Mouse (Mus musculus) embryonic stem cell, embryonic (primary cell): ENCODE results near the gene Nmt1.

Experiments used
- CTCF ChIA-PET, 4 experiments: fragments of 300-600 bp in 2 of 4; fragments of 350-600 bp in 2 of 4; sonication (Branson Sonifier 250); formaldehyde crosslinking; loops; one replicate each; lab custom pipeline; 2022; ENCODE audit warnings: inconsistent platforms in 2 of 4; lab: Charles Lee
- POLR2A ChIA-PET, 4 experiments: fragments of 300-600 bp in 2 of 4; fragments of 350-600 bp in 2 of 4; sonication (Branson Sonifier 250); formaldehyde crosslinking; loops; one replicate each; lab custom pipeline; 2022; ENCODE audit warnings: antibody characterized with exemption in 4 of 4, inconsistent platforms in 1 of 4; lab: Charles Lee

The Nmt1 gene

DNA sequence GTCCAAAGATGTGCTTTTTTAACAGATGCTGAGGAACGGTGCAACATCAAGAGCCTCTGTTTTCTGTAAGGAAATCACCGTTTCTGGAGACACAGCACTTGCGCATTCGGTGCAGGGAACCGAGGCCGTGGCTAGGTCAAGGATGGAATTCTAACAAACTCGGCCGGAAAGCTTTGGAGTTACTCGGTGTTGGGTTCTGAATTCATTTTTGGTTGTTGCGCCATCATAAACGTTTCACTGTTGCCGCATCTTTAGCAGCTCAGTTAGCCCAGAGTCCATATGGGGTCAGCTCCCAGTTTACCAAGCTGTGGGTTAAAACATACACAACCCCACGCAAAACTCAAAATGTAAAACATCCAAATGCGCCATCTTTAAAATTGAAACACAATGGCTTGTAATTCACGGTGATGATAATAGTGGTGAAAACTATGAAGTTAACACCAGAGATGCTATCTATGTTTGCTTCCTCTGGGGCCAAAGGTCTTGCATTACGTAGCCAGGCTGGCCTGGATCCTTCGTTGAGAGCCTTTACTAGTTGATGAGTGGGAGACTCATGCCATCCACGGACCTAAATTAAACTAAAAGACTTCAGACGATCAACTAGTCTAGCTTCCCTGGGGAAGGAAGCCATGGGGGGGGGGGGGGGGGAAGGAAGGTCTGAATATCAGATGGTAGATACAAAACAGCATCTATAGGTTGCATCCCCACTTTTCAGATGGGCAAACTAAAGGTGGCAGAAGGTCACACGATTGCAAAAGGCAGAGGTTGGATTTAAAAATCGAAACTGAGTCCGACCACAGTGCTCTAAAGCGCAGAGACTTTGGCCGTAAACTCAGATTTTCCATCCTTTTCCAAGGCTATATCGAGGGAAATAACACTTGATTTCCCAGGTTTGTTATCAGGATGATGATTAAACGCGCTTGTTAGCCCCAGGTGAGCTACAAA lies 11.8 kb upstream of the Nmt1 start:
- ChIA-PET POLR2A (interaction anchor here (0.5 to 3.9 kb wide), 38 partner anchors 9 to 1378 kb away, joined by 3 to 38 read pairs (median 4); partner anchors contain the start of genes Dcakd (in 4 of the 4), Nmt1 (in 3 of the 4), Hexim1 (in 2 of the 4) and Kif18b (in 2 of the 4)), CTCF (interaction anchor here (0.6 to 1.1 kb wide), 14 partner anchors 11 to 989 kb away, joined by 3 to 9 read pairs (median 3); no protein-coding TSS in a partner anchor)

DNA sequence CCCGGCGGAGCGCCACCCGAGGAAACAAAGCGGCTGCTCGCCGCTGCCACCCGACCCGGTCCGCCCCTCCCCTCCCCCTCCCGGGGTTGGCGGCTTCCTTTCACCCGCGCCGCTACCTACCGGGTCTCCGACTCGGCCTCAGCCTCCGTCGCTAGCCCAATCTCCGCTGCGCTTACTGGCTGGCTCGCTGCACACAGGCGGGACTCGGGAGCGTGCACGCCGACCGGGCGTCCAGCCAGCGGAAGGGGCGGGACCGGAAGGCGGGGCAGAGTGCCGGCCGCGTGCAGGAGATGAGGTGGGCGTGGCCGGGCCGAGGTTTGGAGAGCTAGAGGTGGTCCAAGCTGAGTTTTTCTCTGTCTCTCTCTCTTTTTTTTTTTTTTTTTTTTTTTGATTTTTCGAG lies 11.1 kb upstream of the Nmt1 start:
- ChIA-PET POLR2A (interaction anchor here (0.5 to 3.9 kb wide), 44 partner anchors 8 to 1379 kb away, joined by 3 to 38 read pairs (median 4); partner anchors contain the start of genes Dcakd (in 4 of the 4), Hexim1 (in 3 of the 4), Nmt1 (in 3 of the 4) and Fam187a (in 1 of the 4)), CTCF (interaction anchor here (0.6 to 1.1 kb wide), 14 partner anchors 11 to 990 kb away, joined by 3 to 9 read pairs (median 3); partner anchors contain the start of genes Dcakd (in 1 of the 4) and Gfap (in 1 of the 4))

DNA sequence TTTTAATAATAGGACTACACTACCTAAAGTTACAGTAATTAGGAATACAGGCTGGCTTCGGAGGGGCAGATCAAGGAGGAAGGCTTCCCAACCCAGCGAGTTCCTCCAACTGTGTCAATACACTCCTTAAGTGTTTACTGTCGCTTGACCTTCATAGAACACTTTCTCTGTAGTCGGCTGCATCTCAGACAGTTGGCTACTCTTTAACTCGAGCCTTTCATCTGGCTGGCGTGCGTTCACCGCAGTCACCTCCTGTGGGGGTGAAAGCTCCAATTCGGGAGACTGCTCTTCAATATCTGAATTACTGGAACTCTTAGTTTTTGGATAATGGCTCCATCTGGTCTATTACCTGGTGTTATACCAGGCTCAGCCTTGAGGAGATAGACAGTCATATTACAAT lies 10.3 kb upstream of the Nmt1 start:
- POLR2A ChIA-PET = interaction anchor here (0.5 to 3.9 kb wide), 34 partner anchors 8 to 562 kb away, joined by 3 to 38 read pairs (median 5); partner anchors contain the start of genes Dcakd (in 4 of the 4), Hexim1 (in 3 of the 4), Nmt1 (in 3 of the 4) and Fam187a (in 1 of the 4)
- CTCF ChIA-PET = interaction anchor here (0.6 to 1.0 kb wide), 9 partner anchors 9 to 289 kb away, joined by 3 to 9 read pairs (median 3); partner anchors contain the start of genes Dcakd (in 1 of the 4) and Gfap (in 1 of the 4)

DNA sequence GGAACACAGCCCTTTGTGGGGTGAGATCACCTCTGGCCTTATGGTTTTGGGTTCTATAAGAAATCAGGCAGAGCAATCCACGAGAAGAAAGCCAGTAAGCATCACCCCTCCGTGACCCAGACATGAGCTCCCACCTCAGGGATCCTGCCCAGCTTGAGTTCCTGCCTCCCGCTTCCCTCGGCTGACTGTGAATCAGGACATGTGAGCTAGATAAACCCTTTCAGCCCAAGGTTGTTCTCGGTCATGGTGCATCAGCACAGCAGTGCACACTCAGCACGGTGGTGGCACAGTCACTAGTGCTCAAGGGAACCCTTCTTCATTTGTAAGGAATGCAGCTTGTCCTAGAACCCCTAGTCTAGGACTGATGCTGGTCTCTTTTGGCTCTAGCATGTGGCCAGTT lies 9.1 kb upstream of the Nmt1 start:
- ChIA-PET POLR2A (interaction anchor here in 2 of 4 experiments (0.6 to 2.3 kb wide), 5 partner anchors 8 to 97 kb away, joined by 3 to 8 read pairs (median 3); partner anchors contain the start of genes Dcakd (in 2 of the 2) and Nmt1 (in 1 of the 2)), CTCF (interaction anchor here in 2 of 4 experiments (0.6 to 0.8 kb wide), 2 partner anchors 10 to 196 kb away, joined by 3 to 5 read pairs; partner anchors contain the start of gene Dcakd (in 1 of the 2))

DNA sequence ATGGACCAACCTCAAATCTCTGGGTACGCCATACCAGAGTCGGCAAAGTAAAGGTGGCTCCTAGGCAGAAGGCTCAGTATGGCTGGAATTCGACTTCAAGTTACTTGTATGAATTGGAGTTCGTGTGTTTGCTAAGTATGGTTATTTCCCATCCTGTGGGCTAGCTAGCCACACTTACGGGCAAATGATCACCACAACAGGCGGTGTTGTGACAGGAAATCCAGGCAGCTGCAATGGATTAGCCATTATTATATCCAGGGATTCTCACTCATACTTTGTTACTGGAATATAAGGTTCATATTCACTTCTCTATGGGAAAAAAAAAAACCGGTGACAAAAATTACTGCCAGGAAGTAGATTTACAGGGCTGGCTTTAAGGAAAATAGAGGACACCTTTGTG lies 8.7 kb upstream of the Nmt1 start:
- ChIA-PET CTCF (interaction anchor here in 2 of 4 experiments (0.6 to 0.8 kb wide), 2 partner anchors 9 to 196 kb away, joined by 3 to 5 read pairs; partner anchors contain the start of gene Dcakd (in 1 of the 2)), POLR2A (interaction anchor here in 2 of 4 experiments (1.0 to 2.3 kb wide), 4 partner anchors 9 to 96 kb away, joined by 3 to 8 read pairs (median 4); partner anchors contain the start of genes Dcakd (in 2 of the 2) and Nmt1 (in 1 of the 2))

- ChIA-PET CTCF (interaction anchor here in 3 of 4 experiments (0.5 to 1.2 kb wide), 6 partner anchors 12 to 130 kb away, joined by 3 to 10 read pairs (median 4); no protein-coding TSS in a partner anchor), POLR2A (interaction anchor here in 2 of 4 experiments (0.7 to 2.3 kb wide), 4 partner anchors 7 to 25 kb away, joined by 3 to 8 read pairs (median 3); partner anchors contain the start of genes Dcakd (in 1 of the 2) and Nmt1 (in 1 of the 2))
Measured at GRCm38 (mm10) chr11:103020713-103021335, 7.2 kb upstream of the Nmt1 start.

- ChIA-PET POLR2A (interaction anchor here (0.6 to 1.2 kb wide), 8 partner anchors 9 to 1639 kb away, joined by 3 to 7 read pairs (median 4); partner anchors contain the start of genes Hexim1 (in 1 of the 4) and Kif18b (in 1 of the 4)), CTCF (interaction anchor here in 2 of 4 experiments (0.6 to 1.2 kb wide), 6 partner anchors 12 to 134 kb away, joined by 3 to 5 read pairs (median 3); no protein-coding TSS in a partner anchor)
Measured at GRCm38 (mm10) chr11:103023974-103024373, 4.0 kb upstream of the Nmt1 start.

DNA sequence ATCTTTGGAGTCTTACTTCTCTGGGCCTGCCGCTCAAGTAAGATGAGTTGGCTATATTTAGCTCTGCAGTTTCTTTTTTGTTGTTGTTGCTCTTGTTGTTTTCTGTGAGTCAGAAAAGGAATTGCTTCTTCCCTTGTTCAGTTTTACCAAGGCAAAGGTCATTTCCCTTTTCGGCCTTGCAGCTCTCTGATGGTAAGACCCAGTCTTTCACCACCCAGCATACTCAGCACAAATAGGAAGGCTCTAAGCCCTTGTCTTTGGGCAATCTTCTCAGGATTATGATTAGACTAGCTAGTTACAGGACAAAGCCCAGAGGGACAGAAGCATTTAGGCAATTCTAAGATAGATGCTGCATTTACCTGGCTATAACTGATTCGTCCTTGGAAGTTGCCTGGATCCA lies 1.1 kb upstream of the Nmt1 start:
- ChIA-PET POLR2A (interaction anchor here in 2 of 4 experiments (0.6 to 5.0 kb wide), 16 partner anchors 8 to 146 kb away, joined by 3 to 56 read pairs (median 5); partner anchors contain the start of genes Hexim1 (in 2 of the 2), Kif18b (in 2 of the 2), Ccdc103 (in 1 of the 2) and Eftud2 (in 1 of the 2)), CTCF (interaction anchor here in 1 of 4 experiments (0.5 kb wide), 1 partner anchor 72 kb away, joined by 5 read pairs; no protein-coding TSS in a partner anchor)

- ChIA-PET POLR2A (interaction anchor here (0.5 to 6.3 kb wide), 43 partner anchors 7 to 288 kb away, joined by 3 to 56 read pairs (median 6); partner anchors contain the start of genes Ccdc103 (in 2 of the 4), Eftud2 (in 2 of the 4), Hexim1 (in 2 of the 4) and Kif18b (in 2 of the 4)), CTCF (interaction anchor here in 2 of 4 experiments (0.5 to 1.4 kb wide), 4 partner anchors 11 to 375 kb away, joined by 3 read pairs; no protein-coding TSS in a partner anchor)
Measured at GRCm38 (mm10) chr11:103027570-103028175, 317 bp upstream of the Nmt1 start.

- ChIA-PET CTCF (interaction anchor here in 1 of 4 experiments (1.0 to 1.7 kb wide), 2 partner anchors 24 to 35 kb away, joined by 4 read pairs; no protein-coding TSS in a partner anchor), POLR2A (interaction anchor here (0.6 to 6.3 kb wide), 9 partner anchors 8 to 200 kb away, joined by 3 to 48 read pairs (median 5); partner anchors contain the start of gene Hexim1 (in 2 of the 4))
Measured at GRCm38 (mm10) chr11:103033030-103033429, 5.0 kb downstream of the Nmt1 start.

GRCm38 (mm10) chr11:103035007-103035406 lies 7.0 kb downstream of the Nmt1 start:
- ChIA-PET CTCF (interaction anchor here in 2 of 4 experiments (0.5 to 1.3 kb wide), 2 partner anchors 19 kb away, joined by 4 to 5 read pairs; no protein-coding TSS in a partner anchor), POLR2A (interaction anchor here in 3 of 4 experiments (0.6 to 3.1 kb wide), 16 partner anchors 8 to 369 kb away, joined by 3 to 10 read pairs (median 4); partner anchors contain the start of genes Hexim1 (in 2 of the 3) and Kif18b (in 1 of the 3))

- POLR2A ChIA-PET = interaction anchor here in 2 of 4 experiments (0.6 to 3.1 kb wide), 11 partner anchors 8 to 350 kb away, joined by 3 to 10 read pairs (median 4); partner anchors contain the start of gene Dcakd (in 2 of the 2)
- CTCF ChIA-PET = interaction anchor here in 1 of 4 experiments (0.5 kb wide), 1 partner anchor 31 kb away, joined by 3 read pairs; no protein-coding TSS in a partner anchor
Measured at GRCm38 (mm10) chr11:103036881-103037465, 9.0 kb downstream of the Nmt1 start.

DNA sequence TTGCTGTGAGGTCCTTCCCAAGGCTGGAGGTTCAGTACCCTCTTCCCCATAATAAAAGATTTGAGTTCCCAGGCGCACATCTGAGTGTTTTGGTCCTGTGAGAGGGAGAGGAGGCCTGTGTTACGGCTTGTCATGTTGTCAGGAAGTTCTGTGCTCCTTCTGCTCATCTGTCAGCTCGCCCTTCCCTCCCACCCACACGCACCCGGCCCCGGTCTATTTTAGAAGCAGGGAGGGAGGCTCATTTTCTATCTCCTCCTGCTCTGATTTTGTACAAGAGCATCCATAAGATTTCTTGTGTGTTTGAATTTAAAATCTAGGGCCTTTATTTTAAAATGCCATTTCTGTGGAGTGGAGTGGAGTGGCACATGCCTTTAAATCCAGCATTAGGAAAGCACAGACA lies 10.0 kb downstream of the Nmt1 start:
- ChIA-PET POLR2A (interaction anchor here in 3 of 4 experiments (0.7 to 1.6 kb wide), 6 partner anchors 9 to 105 kb away, joined by 3 to 8 read pairs (median 4); partner anchors contain the start of genes Dcakd (in 1 of the 3) and Hexim1 (in 1 of the 3)), CTCF (interaction anchor here in 2 of 4 experiments (0.7 to 1.1 kb wide), 2 partner anchors 17 to 22 kb away, joined by 3 to 6 read pairs; no protein-coding TSS in a partner anchor)

DNA sequence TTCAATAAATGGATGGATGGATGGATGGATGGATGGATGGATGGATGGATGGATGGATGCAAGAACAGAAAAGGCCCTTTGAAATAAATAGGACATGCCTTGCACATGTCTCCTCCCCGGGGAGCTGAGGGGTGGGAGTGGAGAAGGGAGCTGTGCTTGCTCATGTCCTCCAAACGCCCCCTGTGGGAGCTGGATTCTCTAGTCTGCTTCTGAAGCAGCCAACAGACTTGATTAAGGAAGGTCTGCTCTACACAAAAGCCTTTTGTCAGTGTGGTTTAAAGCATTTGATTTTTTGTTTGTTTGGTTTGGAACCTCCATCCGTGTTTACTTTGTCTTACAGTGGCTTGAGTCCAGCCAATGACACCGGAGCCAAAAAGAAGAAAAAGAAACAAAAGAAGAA lies 14.8 kb downstream of the Nmt1 start:
- ChIA-PET POLR2A (interaction anchor here (0.6 to 4.8 kb wide), 25 partner anchors 8 to 503 kb away, joined by 3 to 48 read pairs (median 6); partner anchors contain the start of genes Dcakd (in 3 of the 4), Nmt1 (in 3 of the 4), Hexim1 (in 2 of the 4) and Acbd4 (in 1 of the 4)), CTCF (interaction anchor here in 3 of 4 experiments (0.6 to 3.2 kb wide), 9 partner anchors 12 to 391 kb away, joined by 3 to 13 read pairs (median 5); partner anchors contain the start of gene Kif18b (in 1 of the 3))

DNA sequence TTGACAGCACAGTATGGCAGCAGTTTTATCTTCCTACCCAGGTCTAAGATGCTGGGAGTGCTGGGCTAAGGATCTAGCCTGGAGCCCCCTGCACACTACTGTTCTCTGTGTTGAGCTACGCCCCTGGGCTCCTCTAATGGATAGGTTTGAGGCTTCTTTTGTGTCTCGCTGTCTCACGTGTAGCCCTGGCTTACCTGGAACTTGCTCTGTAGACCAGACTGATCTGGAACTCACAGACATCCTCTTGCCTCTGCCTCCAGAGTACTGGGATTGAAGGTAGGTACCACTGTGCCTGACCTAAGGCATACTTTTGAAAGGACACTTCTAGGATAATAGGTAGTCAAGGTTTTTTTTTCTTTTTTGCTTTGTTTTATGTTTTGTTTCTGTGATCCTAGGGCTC lies 16.0 kb downstream of the Nmt1 start:
- ChIA-PET POLR2A (interaction anchor here (0.7 to 4.8 kb wide), 15 partner anchors 7 to 174 kb away, joined by 3 to 31 read pairs (median 6); partner anchors contain the start of genes Dcakd (in 2 of the 4), Hexim1 (in 2 of the 4) and Nmt1 (in 1 of the 4)), CTCF (interaction anchor here in 3 of 4 experiments (0.7 to 3.1 kb wide), 7 partner anchors 10 to 151 kb away, joined by 3 to 13 read pairs (median 4); partner anchors contain the start of genes Dcakd (in 1 of the 3) and Kif18b (in 1 of the 3))
